Mouse (Mus musculus) gastrocnemius, postnatal 25 days (tissue): ENCODE results near the gene Olfr1176. TPM values are rescaled to one million over a fixed set of nuclear protein-coding genes. Genes with fewer than 3 reads are reported as not detected.

ENCODE experiments used
- DNase-seq: peaks from one replicate; pipeline ENCODE4 v3.0.0; 2022
- long read RNA-seq, 2 experiments: library from polyadenylated mRNA; stranded (forward); transcript quantifications; one replicate each; pipeline ENCODE4 v2.0.0; 2021
- total RNA-seq, 2 experiments: library from RNA; stranded (reverse); gene quantifications; 1 replicate in 1 of 2; 2 replicates in 1 of 2; pipeline ENCODE4 v1.2.3; 2021

Gene Olfr1176
- total RNA-seq = not detected
- long read RNA-seq, experiment 1 = 0 reads
- long read RNA-seq, experiment 2 = 0 reads

- DNase-seq = no peak
These were observed at the start of gene Olfr1176 for GRCm38 (mm10) chr2:88336421-88336820. TSS of gene Olfr1176 (plus strand) at chr2:88336721.

GRCm38 (mm10) chr2:88315035-88315434 lies 21.5 kb upstream of the Olfr1176 start, which contains the start of gene Olfr1174-ps:
TSS of gene Olfr1174-ps (minus strand) at chr2:88315135.
- no peak for DNase-seq

GRCm38 (mm10) chr2:88327115-88327514 lies 9.4 kb upstream of the Olfr1176 start, which contains the start of gene Olfr1175-ps:
TSS of gene Olfr1175-ps (minus strand) at chr2:88327215.
- DNase-seq = no peak

- DNase-seq = no peak
These were observed 9.9 kb downstream of the Olfr1176 start, which contains the start of gene Olfr1177-ps for GRCm38 (mm10) chr2:88346392-88346791. TSS of gene Olfr1177-ps (minus strand) at chr2:88346492.

- no peak for DNase-seq
These were observed 19.8 kb downstream of the Olfr1176 start for GRCm38 (mm10) chr2:88356304-88356703.

- DNase-seq = no peak
These were observed 50.2 kb downstream of the Olfr1176 start, which contains the start of gene Olfr1178 for GRCm38 (mm10) chr2:88386762-88387161. TSS of gene Olfr1178 (plus strand) at chr2:88387062.

Other genes starting within 250 kb of the Olfr1176 start
- not detected for gene Olfr1164, start 242.8 kb upstream of the Olfr1176 start, total RNA-seq
- not detected for gene Olfr1166, start 208.4 kb upstream of the Olfr1176 start, total RNA-seq
- not detected for gene Olfr1167, start 181.5 kb upstream of the Olfr1176 start, total RNA-seq
- not detected for gene Olfr1168, start 154.8 kb upstream of the Olfr1176 start, total RNA-seq
- not detected for gene Olfr1170, start 108.4 kb upstream of the Olfr1176 start, total RNA-seq
- not detected for gene Olfr1173, start 56.8 kb upstream of the Olfr1176 start, total RNA-seq
- gene Olfr1174-ps, start 21.6 kb upstream of the Olfr1176 start, total RNA-seq = not detected
- not detected for gene Olfr1175-ps, start 9.5 kb upstream of the Olfr1176 start, total RNA-seq
- not detected for gene Olfr1177-ps, start 9.8 kb downstream of the Olfr1176 start, total RNA-seq
- not detected for gene Olfr1178, start 50.3 kb downstream of the Olfr1176 start, total RNA-seq
- not detected for gene Olfr1179, start 69.7 kb downstream of the Olfr1176 start, total RNA-seq
- not detected for gene Olfr1180, start 82.4 kb downstream of the Olfr1176 start, total RNA-seq
- gene Olfr1181, start 89.5 kb downstream of the Olfr1176 start, total RNA-seq = not detected
- gene Gm13757, start 112.4 kb downstream of the Olfr1176 start, total RNA-seq = not detected
- gene Olfr1183, start 118.1 kb downstream of the Olfr1176 start, total RNA-seq = not detected
- gene Olfr1184, start 146.9 kb downstream of the Olfr1176 start, total RNA-seq = not detected
- gene Olfr1185-ps1, start 156.6 kb downstream of the Olfr1176 start, total RNA-seq = not detected
- gene Olfr1186, start 181.8 kb downstream of the Olfr1176 start, total RNA-seq = not detected
- not detected for gene Olfr1188, start 220.2 kb downstream of the Olfr1176 start, total RNA-seq
- gene Olfr1189, start 249.7 kb downstream of the Olfr1176 start, total RNA-seq = not detected